Mouse (Mus musculus) myocyte (in vitro differentiated cells): ENCODE results near the gene Atp2a1. TPM values are rescaled to one million over a fixed set of nuclear protein-coding genes. Genes with fewer than 3 reads are reported as not detected.
A peak's percentile ranks its signal among the peaks of the same experiment; 100 is the strongest.

Experiments used
- H3K27me3 ChIP-seq: one replicate; pipeline ENCODE4 v1.6.1; 2011; ENCODE audit not compliant: control insufficient read depth, insufficient read depth, insufficient read length
- H3K36me3 ChIP-seq: one replicate; pipeline ENCODE4 v1.6.1; 2011; ENCODE audit not compliant: control insufficient read depth, insufficient read depth
- H3K4me2 ChIP-seq: one replicate; pipeline ENCODE4 v1.6.1; 2011; ENCODE audit warnings: low read depth, control low read depth
- H3K4me3 ChIP-seq: one replicate; pipeline ENCODE4 v1.5.1; 2011; ENCODE audit warnings: mild to moderate bottlenecking, control low read depth, moderate library complexity
- H3K79me2 ChIP-seq: one replicate; pipeline ENCODE4 v1.6.1; 2011; ENCODE audit not compliant: control insufficient read depth, insufficient read depth
- H3ac ChIP-seq: one replicate; pipeline ENCODE4 v1.6.1; 2011; ENCODE audit not compliant: control insufficient read depth, insufficient read length
- CEBPB ChIP-seq: IDR thresholded peaks from 2 replicates; pipeline ENCODE4 v1.6.1; 2011; ENCODE audit warnings: mild to moderate bottlenecking, moderate library complexity; ENCODE audit not compliant: poor library complexity, insufficient read depth, severe bottlenecking
- E2F4 ChIP-seq: IDR thresholded peaks from one replicate; pipeline ENCODE4 v1.6.1; 2011; ENCODE audit warnings: mild to moderate bottlenecking, control low read depth, moderate library complexity; ENCODE audit not compliant: insufficient read depth
- MAX ChIP-seq: IDR thresholded peaks from one replicate; pipeline ENCODE4 v1.6.1; 2011; ENCODE audit warnings: low read depth, mild to moderate bottlenecking, control low read depth
- MYOD1 ChIP-seq, 3 experiments: IDR thresholded peaks; one replicate each; pipeline ENCODE4 v1.6.1; 2011; ENCODE audit warnings: control low read depth in 2 of 3, low read depth in 2 of 3, mild to moderate bottlenecking in 2 of 3, moderate library complexity in 1 of 3; ENCODE audit not compliant: insufficient read length in 2 of 3, control insufficient read depth in 1 of 3
- MYOG ChIP-seq, 3 experiments: IDR thresholded peaks; one replicate each; pipeline ENCODE4 v1.6.1; 2011; ENCODE audit warnings: control low read depth in 2 of 3, low read depth in 2 of 3, mild to moderate bottlenecking in 2 of 3; ENCODE audit not compliant: insufficient read length in 2 of 3, control insufficient read depth in 1 of 3, insufficient read depth in 1 of 3
- POLR2A ChIP-seq: IDR thresholded peaks from one replicate; pipeline ENCODE4 v1.6.1; 2011; ENCODE audit warnings: low read depth, mild to moderate bottlenecking, control low read depth, moderate library complexity; ENCODE audit not compliant: insufficient read length
- POLR2AphosphoS2 ChIP-seq: IDR thresholded peaks from one replicate; pipeline ENCODE4 v1.6.1; 2011; ENCODE audit warnings: low read depth, control low read depth; ENCODE audit not compliant: insufficient read length
- REST ChIP-seq: IDR thresholded peaks from one replicate; pipeline ENCODE4 v1.6.1; 2011; ENCODE audit warnings: mild to moderate bottlenecking, control low read depth, moderate library complexity; ENCODE audit not compliant: insufficient read depth, insufficient read length
- SRF ChIP-seq: IDR thresholded peaks from one replicate; pipeline ENCODE4 v1.6.1; 2011; ENCODE audit warnings: low read depth; ENCODE audit not compliant: control insufficient read depth, insufficient read length
- TCF12 ChIP-seq: IDR thresholded peaks from one replicate; pipeline ENCODE4 v1.6.1; 2011; ENCODE audit warnings: mild to moderate bottlenecking, control low read depth; ENCODE audit not compliant: poor library complexity, insufficient read depth, severe bottlenecking
- TCF3 ChIP-seq: IDR thresholded peaks from one replicate; pipeline ENCODE4 v1.6.1; 2011; ENCODE audit warnings: low read depth, control low read depth; ENCODE audit not compliant: insufficient read length
- USF1 ChIP-seq: IDR thresholded peaks from one replicate; pipeline ENCODE4 v1.6.1; 2011; ENCODE audit warnings: low read depth, mild to moderate bottlenecking, control low read depth, moderate library complexity
- polyA plus RNA-seq: library from polyadenylated mRNA; unstranded; fragments of >200 nt; fragmentation: generic; extraction: Trizol; gene quantifications from one replicate; pipeline ENCODE4 v1.2.1, GENCODE M21; 2012; ENCODE audit warnings: missing spikeins

The Atp2a1 gene
- 1,699 TPM for polyA plus RNA-seq

DNA sequence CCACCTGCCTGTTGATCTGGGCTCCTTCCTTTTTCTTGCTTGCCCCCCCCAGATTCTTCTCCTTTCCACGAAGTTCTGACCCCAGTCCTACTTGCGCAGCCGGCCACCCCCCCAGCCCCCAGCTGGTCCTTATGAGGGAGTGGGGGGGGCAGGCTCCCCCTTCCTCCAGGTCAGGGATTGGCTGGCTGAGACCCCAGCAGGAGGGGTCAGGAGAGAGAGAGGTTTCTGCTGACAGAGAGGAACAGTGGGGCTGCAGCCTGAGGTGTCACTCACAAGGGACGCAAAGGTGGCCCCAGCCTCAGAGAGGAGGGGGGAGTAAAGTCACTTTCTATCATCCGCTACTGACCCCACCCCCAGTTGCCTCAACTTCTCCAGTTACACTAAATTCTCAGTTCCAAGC lies at the start of gene Atp2a1:
Gene Atp2a1, minus strand, starts transcription at position 105 of the 400 bp plus-strand sequence.
- Histone ChIP-seq H3K4me2 (peak within 1 kb of the TSS; percentile 82), H3K79me2 (peaks cover 8% of the 10 kb centered on the region), H3ac (no peak within 1 kb of the TSS), H3K36me3 (peaks cover 4% of the 10 kb centered on the region), H3K4me3 (peak within 1 kb of the TSS; percentile 54), H3K27me3 (no peaks in the 10 kb centered on the region)
- TF ChIP-seq USF1 (no peak), MYOG (IDR thresholded peaks at IDR 0.05; ENCODE audit: control insufficient read depth in 1 of 3, insufficient read depth in 1 of 3, insufficient read length in 2 of 3, low read depth in 2 of 3) (no peak), POLR2AphosphoS2 (peak; percentile 67), SRF (no peak), REST (no peak), MYOD1 (IDR thresholded peaks at IDR 0.05; ENCODE audit: control insufficient read depth in 1 of 3, insufficient read length in 2 of 3, low read depth in 2 of 3) (peak in 2 of 3 experiments; percentile 65 to 78), POLR2A (no peak)

- Histone ChIP-seq H3K36me3 (no peaks in the 10 kb centered on the region), H3ac (no peak overlapping the region), H3K27me3 (peaks cover 14% of the 10 kb centered on the region), H3K79me2 (no peaks in the 10 kb centered on the region), H3K4me3 (no peak overlapping the region), H3K4me2 (no peak overlapping the region)
- no peak for TF ChIP-seq MYOD1 (IDR thresholded peaks at IDR 0.05; ENCODE audit: control insufficient read depth in 1 of 3, insufficient read length in 2 of 3, low read depth in 2 of 3)
These were observed 48.4 kb upstream of the Atp2a1 start for GRCm38 (mm10) chr7:126511287-126511686.

GRCm38 (mm10) chr7:126507126-126507778 lies 44.3 kb upstream of the Atp2a1 start:
- TF ChIP-seq POLR2AphosphoS2 = no peak
- no peak for TF ChIP-seq E2F4
- no peak for TF ChIP-seq TCF12
- no peak for TF ChIP-seq TCF3
- no peak for TF ChIP-seq MYOG (IDR thresholded peaks at IDR 0.05; ENCODE audit: control insufficient read depth in 1 of 3, insufficient read depth in 1 of 3, insufficient read length in 2 of 3, low read depth in 2 of 3)
- TF ChIP-seq USF1 = no peak
- no peak for TF ChIP-seq POLR2A
- TF ChIP-seq CEBPB = no peak
- no peak for TF ChIP-seq MYOD1 (IDR thresholded peaks at IDR 0.05; ENCODE audit: control insufficient read depth in 1 of 3, insufficient read length in 2 of 3, low read depth in 2 of 3)
- no peak for TF ChIP-seq SRF
- no peak for TF ChIP-seq REST
- TF ChIP-seq MAX = no peak
- H3K4me2 ChIP-seq = peak overlapping the region; percentile 2
- H3K27me3 ChIP-seq = no peaks in the 10 kb centered on the region
- H3ac ChIP-seq = no peak overlapping the region
- no peak overlapping the region for H3K4me3 ChIP-seq
- H3K79me2 ChIP-seq = no peaks in the 10 kb centered on the region
- no peaks in the 10 kb centered on the region for H3K36me3 ChIP-seq

GRCm38 (mm10) chr7:126504913-126505312 lies 42.0 kb upstream of the Atp2a1 start:
- Histone ChIP-seq H3K79me2 (peaks cover 19% of the 10 kb centered on the region), H3K4me3 (no peak overlapping the region), H3K36me3 (peaks cover 12% of the 10 kb centered on the region), H3K27me3 (no peaks in the 10 kb centered on the region), H3ac (no peak overlapping the region), H3K4me2 (no peak overlapping the region)
- TF ChIP-seq TCF12 (no peak), MYOG (IDR thresholded peaks at IDR 0.05; ENCODE audit: control insufficient read depth in 1 of 3, insufficient read depth in 1 of 3, insufficient read length in 2 of 3, low read depth in 2 of 3) (no peak), POLR2AphosphoS2 (no peak), MYOD1 (IDR thresholded peaks at IDR 0.05; ENCODE audit: control insufficient read depth in 1 of 3, insufficient read length in 2 of 3, low read depth in 2 of 3) (no peak), TCF3 (no peak)

GRCm38 (mm10) chr7:126503273-126503878 lies 40.5 kb upstream of the Atp2a1 start, which contains the start of gene Atxn2l:
Gene Atxn2l, minus strand, starts transcription at chr7:126503437.
- Histone ChIP-seq H3K79me2 (peaks cover 34% of the 10 kb centered on the region), H3K36me3 (peaks cover 24% of the 10 kb centered on the region), H3ac (peak within 1 kb of the TSS; percentile 91), H3K4me3 (peak within 1 kb of the TSS; percentile 62), H3K27me3 (no peaks in the 10 kb centered on the region), H3K4me2 (peak within 1 kb of the TSS; percentile 98)
- peak in 1 of 3 experiments; percentile 20 for TF ChIP-seq MYOD1 (IDR thresholded peaks at IDR 0.05; ENCODE audit: control insufficient read depth in 1 of 3, insufficient read length in 2 of 3, low read depth in 2 of 3)
- peak; percentile 33 for TF ChIP-seq REST
- TF ChIP-seq E2F4 = no peak
- peak; percentile 58 for TF ChIP-seq POLR2A
- TF ChIP-seq MYOG (IDR thresholded peaks at IDR 0.05; ENCODE audit: control insufficient read depth in 1 of 3, insufficient read depth in 1 of 3, insufficient read length in 2 of 3, low read depth in 2 of 3) = peak in 1 of 3 experiments; percentile 39
- no peak for TF ChIP-seq TCF3
- no peak for TF ChIP-seq MAX
- no peak for TF ChIP-seq CEBPB
- no peak for TF ChIP-seq USF1
- TF ChIP-seq SRF = no peak
- peak; percentile 94 for TF ChIP-seq POLR2AphosphoS2
